Mouse (Mus musculus) G1E (cell line): ENCODE measurements around the gene Kif1a.

ENCODE experiments used
- CTCF ChIP-seq: IDR thresholded peaks from 2 replicates; pipeline ENCODE4 v1.5.1; 2012; ENCODE audit warnings: low read depth, low read length, inconsistent platforms, mixed read lengths
- GATA2 ChIP-seq: IDR thresholded peaks from 2 replicates; pipeline ENCODE4 v1.6.1; 2012; ENCODE audit warnings: low read depth, low read length, inconsistent platforms, borderline replicate concordance

- TF ChIP-seq CTCF (no peak), GATA2 (no peak)
Observed at GRCm38 (mm10) chr1:93015136-93015535, 86.6 kb downstream of the Kif1a start.
